8 mouse cellular contexts compared by ENCODE assay signal in genomic region chr7:44701921-44702320, GRCm38 (mm10). TPM values are rescaled to one million over a fixed set of nuclear protein-coding genes. Genes with fewer than 3 reads are reported as not detected.
DNase-seq lines count a peak whose midpoint lies in the region; ATAC-seq and TF ChIP-seq lines count a peak whose summit lies in the region.

No protein-coding gene starts in this region.

- no peak overlapping the region for H3K4me2 ChIP-seq in embryonic facial prominence, embryonic 13.5 days

- POLR2A ChIA-PET in Patski (lab: Charles Lee) = no interaction called here

- CTCF ChIA-PET in Patski (lab: Charles Lee) = interaction anchor here (0.8 to 2.8 kb wide), 6 partner anchors 12 to 78 kb away, joined by 3 to 8 read pairs (median 4); no protein-coding TSS in a partner anchor

- WGBS in embryonic facial prominence, embryonic 13.5 days = 7% methylated on average over 6 of the region's 6 CpGs

- intact Hi-C loops in left cerebral cortex, postnatal 10 days (cut with DNase I) = no loop called here

- H3K36me3 ChIP-seq in embryonic facial prominence, embryonic 13.5 days = no peaks in the 10 kb centered on the region
- no peaks in the 10 kb centered on the region for H3K36me3 ChIP-seq in splenic B cell, adult 2 months (ENCODE audit: control insufficient read depth, insufficient read depth, low read length, poor library complexity, severe bottlenecking)

- H3K4me3 ChIP-seq in embryonic facial prominence, embryonic 13.5 days = no peak overlapping the region

- peak; percentile 68 for TF ChIP-seq CTCF in Patski (IDR thresholded peaks at IDR 0.05)

- H3K4me1 ChIP-seq in embryonic facial prominence, embryonic 13.5 days = peaks cover 10% of the 10 kb centered on the region

- H3K9me3 ChIP-seq in embryonic facial prominence, embryonic 13.5 days = no peaks in the 10 kb centered on the region

- no peak overlapping the region for H3K27ac ChIP-seq in embryonic facial prominence, embryonic 13.5 days

- ATAC-seq in Patski = no peak
- 0 out of 2 replicates have a peak, but pooled peaks have one; percentile 17 for ATAC-seq in embryonic facial prominence, embryonic 13.5 days (ENCODE audit: insufficient number of reproducible peaks, insufficient read depth, low FRiP score, low TSS enrichment, low read depth)

- H3K9ac ChIP-seq in embryonic facial prominence, embryonic 13.5 days = no peak overlapping the region

- in situ Hi-C loops in Patski (cut with MboI; ENCODE audit: low pct_unique_long_range_greater_than_20kb) = loop anchor here (25.0 kb wide), 1 partner anchor 260 kb away; the partner anchor contains the start of gene Cpt1c

- DNase-seq in left cerebral cortex, adult 18-20 months (ENCODE audit: low spot score in 2 of 2) = peak; percentile 25 to 28
- DNase-seq in left cerebral cortex, postnatal 10 days (ENCODE audit: extremely low spot score in 1 of 2, low spot score in 2 of 2) = no peak
- no peak for DNase-seq in Patski (ENCODE audit: low read depth, low spot score)
- DNase-seq in kidney, adult 8-10 months = peak; percentile 20 to 40
- peak; percentile 68 for DNase-seq in lung, postnatal 36 days
- DNase-seq in splenic B cell, adult 2 months (ENCODE audit: low read depth, low spot score) = peak; percentile 28
- no peak for DNase-seq in frontal cortex, postnatal 10 days (ENCODE audit: low spot score in 2 of 2)

- no peaks in the 10 kb centered on the region for H3K27me3 ChIP-seq in Patski
- H3K27me3 ChIP-seq in embryonic facial prominence, embryonic 13.5 days = peaks cover 4% of the 10 kb centered on the region
- H3K27me3 ChIP-seq in splenic B cell, adult 2 months (ENCODE audit: control insufficient read depth, insufficient read depth, low read length, poor library complexity, severe bottlenecking) = no peaks in the 10 kb centered on the region; the same call in 1 of the 2 replicates

RNA-seq across cellular contexts. Expression of gene Izumo2, which starts 6.6 kb away (rescaled TPM):
- not detected for total RNA-seq in left cerebral cortex, adult 18-20 months (2021)
- total RNA-seq in left cerebral cortex, postnatal 10 days (2021) = not detected
- not detected for polyA plus RNA-seq in Patski (2021)
- not detected in 2 replicates for polyA plus RNA-seq in embryonic facial prominence, embryonic 13.5 days (2015; fragmentation: Nextera tagmentation; extraction: Ambion mirVana)

RNA-seq across cellular contexts. Expression of gene Myh14, which starts 31.3 kb away (rescaled TPM):
- 10 to 100 TPM; 22.4 to 24.4 TPM for total RNA-seq in left cerebral cortex, adult 18-20 months (2021)
- 1 to 10 TPM; 9.1 to 9.7 TPM for total RNA-seq in left cerebral cortex, postnatal 10 days (2021)
- 0.31 TPM for polyA plus RNA-seq in Patski (2021)
- polyA plus RNA-seq in embryonic facial prominence, embryonic 13.5 days (2015; fragmentation: Nextera tagmentation; extraction: Ambion mirVana) = 11.8 and 12.2 TPM in 2 replicates

RNA-seq across cellular contexts. Expression of gene Vrk3, which starts 46.3 kb away (rescaled TPM):
- 10 to 100 TPM; 25.5 to 26.5 TPM for total RNA-seq in left cerebral cortex, adult 18-20 months (2021)
- 10 to 100 TPM; 24.5 to 30.8 TPM for total RNA-seq in left cerebral cortex, postnatal 10 days (2021)
- polyA plus RNA-seq in Patski (2021) = 51.5 TPM
- polyA plus RNA-seq in embryonic facial prominence, embryonic 13.5 days (2015; fragmentation: Nextera tagmentation; extraction: Ambion mirVana) = 32.2 and 35.9 TPM in 2 replicates

RNA-seq across cellular contexts. Expression of gene Zfp473, which starts 48.9 kb away (rescaled TPM):
- total RNA-seq in left cerebral cortex, adult 18-20 months (2021) = under 1 TPM; 0.23 to 0.89 TPM
- total RNA-seq in left cerebral cortex, postnatal 10 days (2021) = under 1 TPM; 0.79 to 0.81 TPM
- polyA plus RNA-seq in Patski (2021) = 1.8 TPM
- 2.0 and 2.3 TPM in 2 replicates for polyA plus RNA-seq in embryonic facial prominence, embryonic 13.5 days (2015; fragmentation: Nextera tagmentation; extraction: Ambion mirVana)

Comparison
In these comparisons a context has a peak if more than half of its experiments do, and no peak if none do; other contexts are left out.
1. DNase-seq: peak in left cerebral cortex, adult 18-20 months (2 of 2), kidney, adult 8-10 months (2 of 2), lung, postnatal 36 days (single experiment) and splenic B cell, adult 2 months (single experiment); none in left cerebral cortex, postnatal 10 days (0 of 2), Patski (single experiment) and frontal cortex, postnatal 10 days (0 of 2).